Mouse (Mus musculus): ENCODE results near the gene Fam196b. TPM values are rescaled to one million over a fixed set of nuclear protein-coding genes. Genes with fewer than 3 reads are reported as not detected.

Fam196b gene
- total and polyA plus RNA-seq, 3 experiments: 0.13 to 0.38 TPM; not detected in 1

DNA sequence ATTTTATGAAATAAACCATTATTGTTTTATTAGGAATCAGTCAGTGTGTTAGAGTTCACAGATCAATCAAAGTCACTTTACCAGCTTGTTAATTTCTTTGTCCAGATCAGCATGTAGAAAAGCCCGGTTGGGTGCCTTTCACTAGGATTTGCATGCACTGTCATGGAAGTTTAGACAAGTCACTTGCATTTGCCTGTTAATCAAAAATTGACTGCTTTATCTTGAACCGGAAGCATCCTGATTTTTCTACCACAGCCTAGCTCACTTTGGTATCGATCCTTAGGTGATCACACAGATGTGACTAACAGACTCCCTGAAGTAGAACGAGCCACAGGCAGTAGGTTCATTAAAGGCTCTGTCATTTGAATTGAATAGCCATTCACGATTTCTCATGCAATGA lies 761 bp downstream of the Fam196b start:
- Histone ChIP-seq H3K79me2 (replicated peaks; ENCODE audit: control insufficient read depth, extremely low read depth, insufficient read depth, poor library complexity, severe bottlenecking) (no peaks in the 10 kb centered on the region), H3K4me2 (ENCODE audit: insufficient read depth, low read depth, poor library complexity, severe bottlenecking) (no peak overlapping the region), H3K4me1 (ENCODE audit: control insufficient read depth in 1 of 2, insufficient read depth in 2 of 2) (peaks cover 0 to 2% of the 10 kb centered on the region in 2 experiments; a peak in 1 of 4 replicates), H3K27ac (ENCODE audit: insufficient read depth, low read depth) (no peak overlapping the region), H3K4me3 (replicated peaks in 1 of 3; ENCODE audit: low read depth in 2 of 3, low read length in 2 of 3, poor library complexity in 1 of 3) (no peak overlapping the region), H3K27me3 (replicated peaks) (no peaks in the 10 kb centered on the region), H3K36me3 (replicated peaks in 1 of 2; ENCODE audit: control insufficient read depth in 1 of 2, insufficient read depth in 1 of 2, low read length in 1 of 2) (peaks cover 39 to 88% of the 10 kb centered on the region in 2 experiments), H3K9ac (ENCODE audit: insufficient read depth, low read depth) (no peak overlapping the region), H3K9me3 (replicated peaks; ENCODE audit: low read length) (no peaks in the 10 kb centered on the region)
- in situ Hi-C loops (cut with MboI; ENCODE audit: low pct_ligation_motif_present, low pct_unique_long_range_greater_than_20kb, low sequenced_read_pairs): no loop called here
- TF ChIP-seq POLR2A (IDR thresholded peaks at IDR 0.05; ENCODE audit: low read depth, low read length): no peak
- no peak for TF ChIP-seq MAZ (IDR thresholded peaks at IDR 0.05; ENCODE audit: low read depth, low read length)
- no peak for TF ChIP-seq BHLHE40 (IDR thresholded peaks at IDR 0.05; ENCODE audit: low read depth, low read length)
- TF ChIP-seq HCFC1 (IDR thresholded peaks at IDR 0.05; ENCODE audit: low read depth, low read length): no peak
- TF ChIP-seq IRF4 (IDR thresholded peaks at IDR 0.05; ENCODE audit: low read depth, low read length): no peak
- TF ChIP-seq CTCF (conservative IDR thresholded peaks at IDR 0.05 in 1 of 2, IDR thresholded peaks at IDR 0.05 in 1 of 2; ENCODE audit: low read depth in 2 of 2, low read length in 2 of 2): no peak
- no peak for TF ChIP-seq NRF1 (IDR thresholded peaks at IDR 0.05; ENCODE audit: low read depth, low read length)
- no peak for TF ChIP-seq KAT2A (IDR thresholded peaks at IDR 0.05; ENCODE audit: insufficient replicate concordance, low read length)
- no peak for TF ChIP-seq EP300 (IDR thresholded peaks at IDR 0.05; ENCODE audit: low read length)
- no peak for TF ChIP-seq MAFK (IDR thresholded peaks at IDR 0.05; ENCODE audit: insufficient replicate concordance, low read length)
- no peak for TF ChIP-seq ELF1 (IDR thresholded peaks at IDR 0.05; ENCODE audit: low read depth, low read length)
- no peak for TF ChIP-seq E2F4 (IDR thresholded peaks at IDR 0.05; ENCODE audit: insufficient replicate concordance, low read depth, low read length)
- no peak for DNase-seq (ENCODE audit: extremely low read depth)
- dilution Hi-C loops (cut with MboI; ENCODE audit: extremely low pct_ligation_motif_present, extremely low pct_unique_long_range_greater_than_20kb, low sequenced_read_pairs): no loop called here

DNA sequence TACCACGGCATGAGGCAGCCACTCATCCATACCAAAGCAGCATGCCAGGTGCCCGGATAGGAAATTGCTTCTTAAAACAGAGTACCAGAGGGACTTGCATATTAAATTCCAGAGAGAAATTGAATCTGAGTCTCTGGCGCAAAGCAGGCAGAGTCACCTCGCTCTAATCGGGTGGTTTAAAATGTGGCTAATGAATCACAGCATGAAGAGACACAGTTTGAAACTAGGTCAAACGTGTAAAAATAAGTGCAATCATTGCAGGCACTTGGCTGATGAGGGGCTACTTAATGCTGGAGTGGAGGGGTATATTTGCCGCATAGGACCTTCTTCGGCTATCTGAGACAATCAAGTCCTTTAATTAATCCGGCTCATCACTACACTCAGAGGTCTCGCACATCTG lies 1.6 kb downstream of the Fam196b start:
- Histone ChIP-seq H3K4me1 (ENCODE audit: control insufficient read depth in 1 of 2, insufficient read depth in 2 of 2) (no peaks in the 10 kb centered on the region), H3K36me3 (replicated peaks in 1 of 2; ENCODE audit: control insufficient read depth in 1 of 2, insufficient read depth in 1 of 2, low read length in 1 of 2) (peaks cover 37 to 84% of the 10 kb centered on the region in 2 experiments), H3K4me2 (ENCODE audit: insufficient read depth, low read depth, poor library complexity, severe bottlenecking) (no peak overlapping the region), H3K27ac (ENCODE audit: insufficient read depth, low read depth) (no peak overlapping the region), H3K4me3 (replicated peaks in 1 of 3; ENCODE audit: low read depth in 2 of 3, low read length in 2 of 3, poor library complexity in 1 of 3) (no peak overlapping the region), H3K9ac (ENCODE audit: insufficient read depth, low read depth) (no peak overlapping the region), H3K9me3 (replicated peaks; ENCODE audit: low read length) (no peaks in the 10 kb centered on the region), H3K79me2 (replicated peaks; ENCODE audit: control insufficient read depth, extremely low read depth, insufficient read depth, poor library complexity, severe bottlenecking) (no peaks in the 10 kb centered on the region), H3K27me3 (replicated peaks) (no peaks in the 10 kb centered on the region)
- in situ Hi-C loops (cut with MboI; ENCODE audit: low pct_ligation_motif_present, low pct_unique_long_range_greater_than_20kb, low sequenced_read_pairs): no loop called here
- dilution Hi-C loops (cut with MboI; ENCODE audit: extremely low pct_ligation_motif_present, extremely low pct_unique_long_range_greater_than_20kb, low sequenced_read_pairs): no loop called here
- TF ChIP-seq E2F4 (IDR thresholded peaks at IDR 0.05; ENCODE audit: insufficient replicate concordance, low read depth, low read length): no peak
- no peak for TF ChIP-seq PAX5 (IDR thresholded peaks at IDR 0.05; ENCODE audit: low read length)
- no peak for TF ChIP-seq TCF12 (IDR thresholded peaks at IDR 0.05; ENCODE audit: low read depth, low read length)
- TF ChIP-seq CHD2 (IDR thresholded peaks at IDR 0.05; ENCODE audit: low read length): no peak
- TF ChIP-seq ZC3H11A (IDR thresholded peaks at IDR 0.05; ENCODE audit: low read depth, low read length): no peak
- no peak for TF ChIP-seq MYC (IDR thresholded peaks at IDR 0.05; ENCODE audit: low read depth, low read length)
- TF ChIP-seq ETS1 (conservative IDR thresholded peaks at IDR 0.05; ENCODE audit: low read depth, low read length): no peak
- TF ChIP-seq POLR2A (IDR thresholded peaks at IDR 0.05; ENCODE audit: low read depth, low read length): no peak
- no peak for TF ChIP-seq JUN (IDR thresholded peaks at IDR 0.05; ENCODE audit: insufficient read depth, low read depth, low read length)
- TF ChIP-seq MAFK (IDR thresholded peaks at IDR 0.05; ENCODE audit: insufficient replicate concordance, low read length): no peak
- no peak for TF ChIP-seq BHLHE40 (IDR thresholded peaks at IDR 0.05; ENCODE audit: low read depth, low read length)
- TF ChIP-seq ZMIZ1 (IDR thresholded peaks at IDR 0.05; ENCODE audit: low read depth, low read length): no peak
- TF ChIP-seq NRF1 (IDR thresholded peaks at IDR 0.05; ENCODE audit: low read depth, low read length): no peak
- TF ChIP-seq POLR2AphosphoS2 (IDR thresholded peaks at IDR 0.05; ENCODE audit: low read depth, low read length): no peak
- TF ChIP-seq MXI1 (IDR thresholded peaks at IDR 0.05; ENCODE audit: low read depth, low read length): no peak
- TF ChIP-seq MEF2A (IDR thresholded peaks at IDR 0.05; ENCODE audit: borderline replicate concordance, low read depth, low read length): no peak
- no peak for TF ChIP-seq RCOR1 (conservative IDR thresholded peaks at IDR 0.05; ENCODE audit: low read depth, low read length)
- no peak for TF ChIP-seq ZNF384 (IDR thresholded peaks at IDR 0.05; ENCODE audit: low read depth, low read length)
- no peak for DNase-seq (ENCODE audit: extremely low read depth)
